Mouse (Mus musculus) bone marrow, adult 2 months (tissue): Measurements from ENCODE around the gene Ddx19b. TPM values are rescaled to one million over a fixed set of nuclear protein-coding genes. Genes with fewer than 3 reads are reported as not detected.

Experiments
- H3K27ac ChIP-seq: fragments of 200-500 bp; 2 replicates; pipeline ENCODE4 v1.5.1; 2012; ENCODE audit warnings: low read depth, mild to moderate bottlenecking, control low read depth, inconsistent platforms, low read length; ENCODE audit not compliant: control insufficient read depth, poor library complexity, insufficient read depth
- H3K4me1 ChIP-seq: fragments of 200-500 bp; 2 replicates; pipeline ENCODE4 v1.6.1; 2011; ENCODE audit warnings: low read length; ENCODE audit not compliant: control insufficient read depth, insufficient read depth
- H3K4me3 ChIP-seq: fragments of 200-500 bp; replicated peaks from 2 replicates; pipeline ENCODE3; 2011; ENCODE audit warnings: mild to moderate bottlenecking, low read depth, low read length, control low read depth; ENCODE audit not compliant: control insufficient read depth
- CTCF ChIP-seq: fragments of 200-500 bp; IDR thresholded peaks from 2 replicates; pipeline ENCODE4 v1.5.1; 2011; ENCODE audit warnings: low read length, control low read depth; ENCODE audit not compliant: control insufficient read depth, insufficient read depth
- POLR2A ChIP-seq: fragments of 200-500 bp; IDR thresholded peaks from 2 replicates; pipeline ENCODE4 v1.6.1; 2011; ENCODE audit warnings: low read depth, mild to moderate bottlenecking, control low read depth, low read length, borderline replicate concordance; ENCODE audit not compliant: control insufficient read depth
- WGBS: fragments of 180-500 bp; shearing (Covaris S2); methylation state at CpG from one replicate; pipeline ENCODE4 v1.1.7; 2018; 5-methylcytosine and 5-hydroxymethylcytosine counted together
- polyA plus RNA-seq: library from polyadenylated mRNA; stranded (reverse); fragments of >200 nt; gene quantifications from 2 replicates; pipeline ENCODE4 v1.2.4, GENCODE M21; 2011; ENCODE audit warnings: low replicate concordance; ENCODE audit not compliant: missing spikeins, insufficient read depth, insufficient read length

The Ddx19b gene
- polyA plus RNA-seq, 1 experiment, result 3.4 TPM

DNA sequence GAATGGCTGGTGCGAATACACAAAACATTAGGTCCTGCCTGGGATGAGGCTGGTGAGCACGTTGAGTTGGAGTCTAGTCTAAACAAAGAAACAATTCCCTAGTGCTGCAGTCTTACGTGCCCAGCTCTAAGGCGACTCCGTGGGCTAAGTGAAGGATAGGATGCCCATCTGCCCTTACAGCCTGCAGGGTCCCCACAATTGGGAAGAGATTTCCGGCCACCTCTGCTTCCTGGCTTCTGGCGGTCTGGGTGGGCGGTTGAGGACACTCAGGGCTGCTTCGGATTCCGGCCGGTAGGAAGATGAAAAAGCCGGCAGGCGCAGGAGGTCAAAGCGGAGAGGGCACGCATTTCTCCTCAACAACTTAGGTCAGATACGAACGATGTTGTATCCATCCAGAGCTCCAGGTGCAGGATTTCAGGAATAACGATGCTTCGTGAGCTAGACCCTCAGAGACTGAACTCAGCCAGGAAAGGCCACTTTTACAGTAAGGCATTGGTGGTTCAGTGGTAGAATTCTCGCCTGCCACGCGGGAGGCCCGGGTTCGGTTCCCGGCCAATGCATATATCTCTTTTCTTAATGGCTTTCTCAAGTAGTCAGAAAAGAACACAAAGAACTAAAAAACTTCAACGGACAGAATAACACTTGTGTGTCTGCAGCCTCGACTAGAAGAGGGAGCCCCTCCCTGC lies 30.7 kb upstream of the Ddx19b start:
- TF ChIP-seq POLR2A (no peak), CTCF (no peak)
- WGBS, result 1% methylated on average over 27 of the region's 27 CpGs
- H3K4me3 ChIP-seq, result peak overlapping the region; percentile 91
- no peaks in the 10 kb centered on the region; the same call in 1 of the 2 replicates for H3K4me1 ChIP-seq
- peak overlapping the region; percentile 6; the same call in 1 of the 2 replicates for H3K27ac ChIP-seq

DNA sequence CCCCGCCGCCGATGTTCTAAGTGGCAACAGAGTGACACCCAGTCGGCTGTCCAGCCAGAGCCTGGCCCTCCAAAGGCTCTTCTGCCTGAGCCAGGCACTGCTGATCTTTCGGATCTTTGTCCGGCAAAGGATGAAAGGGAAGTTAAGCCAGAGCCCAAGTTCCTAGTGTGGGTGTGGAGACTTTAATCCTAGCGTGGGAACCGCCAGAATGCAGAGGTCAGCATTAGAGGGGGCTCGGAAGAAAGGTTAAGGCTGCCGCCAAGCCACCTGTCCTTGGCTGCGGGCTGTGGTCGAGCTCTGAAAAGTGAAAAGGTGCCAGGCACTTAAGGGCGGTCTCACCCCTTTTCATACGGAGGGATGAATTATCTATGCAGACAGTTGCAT lies 30.1 kb upstream of the Ddx19b start:
- Histone ChIP-seq H3K4me3 (peak overlapping the region; percentile 91), H3K27ac (no peak overlapping the region), H3K4me1 (no peaks in the 10 kb centered on the region; the same call in 1 of the 2 replicates)
- WGBS, result 3% methylated on average over 14 of the region's 14 CpGs
- TF ChIP-seq POLR2A (no peak), CTCF (no peak)

DNA sequence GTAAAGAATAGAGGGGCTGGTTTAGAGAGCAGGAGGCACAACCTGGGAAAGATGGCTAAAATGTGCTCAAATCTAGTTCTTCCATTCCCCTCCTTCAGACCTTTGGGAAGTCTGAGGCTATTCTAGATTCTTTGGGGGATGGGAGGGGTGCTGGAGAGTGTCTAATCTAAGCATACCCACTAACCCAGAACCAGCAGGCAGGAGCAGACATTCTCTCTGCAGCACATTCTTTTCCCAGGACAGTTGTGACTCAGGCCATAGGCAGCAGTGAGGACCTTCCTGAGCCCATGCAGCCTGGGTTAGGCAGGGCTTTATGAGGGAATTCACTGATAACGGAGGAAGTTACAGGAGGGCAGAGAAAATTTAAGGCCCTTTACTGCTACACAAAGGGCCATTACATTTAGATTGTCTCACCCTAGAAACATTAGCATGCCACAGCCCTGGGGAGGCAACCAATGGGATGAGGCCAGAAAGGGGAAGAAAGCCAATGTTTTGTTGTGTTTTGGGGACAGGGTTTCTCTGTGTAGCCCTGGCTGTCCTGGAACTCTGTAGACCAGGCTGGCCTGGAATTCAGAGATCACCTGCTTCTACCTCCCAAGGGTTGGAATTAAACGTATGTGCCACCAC lies 27.5 kb upstream of the Ddx19b start:
- no peaks in the 10 kb centered on the region; the same call in 1 of the 2 replicates for H3K4me1 ChIP-seq

DNA sequence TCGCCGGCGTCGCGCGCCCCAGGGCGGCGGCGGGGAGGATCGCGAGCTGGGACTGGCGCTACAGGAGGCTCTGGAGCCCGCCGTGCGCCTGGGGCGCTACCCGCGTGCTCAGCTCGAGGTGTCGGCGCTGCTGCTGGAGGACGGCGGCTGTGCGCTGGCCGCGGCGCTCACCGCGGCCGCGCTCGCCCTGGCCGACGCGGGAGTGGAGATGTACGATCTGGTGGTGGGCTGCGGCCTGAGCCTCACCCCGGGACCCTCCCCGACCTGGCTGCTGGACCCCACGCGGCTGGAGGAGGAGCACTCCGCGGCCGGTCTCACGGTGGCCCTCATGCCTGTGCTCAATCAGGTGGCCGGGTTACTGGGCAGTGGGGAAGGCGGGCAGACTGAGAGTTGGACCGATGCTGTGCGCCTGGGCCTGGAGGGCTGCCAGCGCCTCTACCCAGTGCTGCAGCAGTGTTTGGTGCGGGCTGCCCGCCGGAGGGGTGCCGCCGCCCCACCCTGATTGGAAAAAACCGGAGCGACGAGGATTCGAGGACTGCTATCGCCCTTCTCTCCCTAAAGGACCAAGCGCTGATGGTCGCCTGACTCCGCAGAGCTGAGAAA lies 25.2 kb upstream of the Ddx19b start:
- Histone ChIP-seq H3K27ac (peak overlapping the region; percentile 94), H3K4me1 (no peaks in the 10 kb centered on the region; the same call in 1 of the 2 replicates), H3K4me3 (peak overlapping the region; percentile 93)
- WGBS, result 2% methylated on average over 63 of the region's 63 CpGs
- TF ChIP-seq POLR2A, result no peak
- TF ChIP-seq CTCF, result no peak

More for the DNA sequence above, 27.5 kb upstream of the Ddx19b start:
- 57% methylated on average over 2 of the region's 2 CpGs for WGBS
- H3K4me3 ChIP-seq, result no peak overlapping the region
- TF ChIP-seq CTCF, result no peak
- TF ChIP-seq POLR2A, result no peak
- H3K27ac ChIP-seq, result no peak overlapping the region

DNA sequence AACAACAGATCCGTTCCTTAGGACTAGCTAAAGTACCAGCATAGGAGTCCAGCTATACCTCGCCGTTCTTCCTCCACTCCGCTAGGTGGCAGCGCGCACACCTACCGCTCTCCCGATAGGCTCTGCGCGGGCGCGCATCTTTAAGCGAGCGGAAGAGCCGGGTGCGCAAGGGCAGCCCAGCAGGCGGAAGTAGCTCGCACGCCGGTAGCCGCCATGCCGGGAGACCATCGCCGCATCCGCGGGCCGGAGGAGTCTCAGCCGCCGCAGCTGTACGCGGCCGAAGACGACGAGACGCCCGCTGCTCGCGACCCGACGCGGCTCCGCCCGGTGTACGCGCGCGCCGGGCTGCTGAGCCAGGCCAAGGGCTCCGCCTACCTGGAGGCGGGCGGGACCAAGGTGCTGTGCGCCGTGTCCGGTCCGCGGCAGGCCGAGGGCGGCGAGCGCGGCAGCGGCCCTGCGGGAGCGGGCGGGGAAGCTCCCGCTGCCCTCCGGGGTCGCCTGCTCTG lies 24.7 kb upstream of the Ddx19b start, which contains the start of gene Exosc6:
TSS of gene Exosc6 (plus strand) at position 182 of the 506 bp plus-strand sequence.
- under 1% methylated on average over 68 of the region's 68 CpGs for WGBS
- TF ChIP-seq CTCF (peak; percentile 97), POLR2A (peak; percentile 70; the same call in 1 of the 2 replicates)
- Histone ChIP-seq H3K4me3 (peak within 1 kb of the TSS; percentile 93), H3K4me1 (no peaks in the 10 kb centered on the region; the same call in 1 of the 2 replicates), H3K27ac (peak within 1 kb of the TSS; percentile 94)

- no peak overlapping the region for H3K4me3 ChIP-seq
- TF ChIP-seq POLR2A (no peak), CTCF (no peak)
- WGBS, result 79% methylated on average over 2 of the region's 2 CpGs
- no peaks in the 10 kb centered on the region; the same call in 1 of the 2 replicates for H3K4me1 ChIP-seq
- H3K27ac ChIP-seq, result no peak overlapping the region
Observed at GRCm38 (mm10) chr8:111055661-111056060, 24.1 kb upstream of the Ddx19b start.

GRCm38 (mm10) chr8:111055031-111055634 lies 23.6 kb upstream of the Ddx19b start:
- H3K27ac ChIP-seq, result no peak overlapping the region
- no peaks in the 10 kb centered on the region; the same call in 1 of the 2 replicates for H3K4me1 ChIP-seq
- no peak overlapping the region for H3K4me3 ChIP-seq
- 92% methylated on average over 17 of the region's 17 CpGs for WGBS
- TF ChIP-seq POLR2A (no peak), CTCF (no peak)
